Mouse (Mus musculus) stomach, postnatal 0 days (tissue): ENCODE measurements at regions not wholly inside any gene's neighbourhood (a gene's known extent, or its start where the extent isn't known, plus 50 kb on each side); places are given as distances from the start of the nearest gene placed in this dataset.

Experiments used
- CTCF ChIP-seq: IDR thresholded peaks from 2 replicates; pipeline ENCODE4 v1.5.1; 2016; ENCODE audit warnings: antibody characterized with exemption, low read depth, mild to moderate bottlenecking, moderate library complexity
- EP300 ChIP-seq: optimal IDR thresholded peaks from 2 replicates; pipeline ENCODE3; 2016; ENCODE audit warnings: antibody characterized with exemption

- TF ChIP-seq CTCF, result no peak
- no peak for TF ChIP-seq EP300
These were observed 813.0 kb upstream of the Slc10a2 start for GRCm38 (mm10) chr8:5918136-5918535.
